Mouse (Mus musculus): Measurements from ENCODE around the gene Sec14l2.

DNA sequence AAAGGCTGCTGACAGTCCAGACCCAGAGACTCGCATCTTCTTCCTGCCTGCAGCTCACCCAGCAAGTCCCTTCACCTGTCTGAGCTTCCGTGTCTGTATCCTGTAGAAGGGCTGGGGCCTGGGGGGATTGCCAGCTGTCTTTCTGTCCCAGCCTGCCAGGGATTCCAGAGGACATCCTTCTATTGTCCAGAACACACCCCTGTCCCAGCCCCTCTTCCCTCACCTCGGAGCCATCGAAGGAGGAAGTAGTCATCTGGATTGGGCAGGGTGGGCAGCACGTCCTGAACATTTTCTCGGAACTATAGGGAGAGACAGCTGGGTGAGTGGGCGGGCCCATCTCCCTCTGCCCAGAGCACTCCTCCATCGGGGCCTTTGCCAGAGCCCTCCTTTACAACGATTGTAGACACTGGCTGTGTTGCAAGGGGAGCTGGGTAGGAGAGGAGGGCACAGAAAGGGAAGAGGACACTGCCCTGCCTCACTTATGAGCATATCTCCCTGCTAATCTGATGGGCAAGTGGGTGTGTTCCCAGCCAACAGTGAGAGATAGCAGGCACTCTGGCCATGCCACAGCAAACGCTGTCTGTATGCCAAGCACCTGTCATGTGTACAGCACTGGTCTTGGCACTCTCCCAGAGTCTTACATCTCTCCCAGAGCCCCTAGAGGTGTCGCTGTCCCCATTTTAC is 6.6 kb downstream of the Sec14l2 start:
- no peak for TF ChIP-seq CTCF (IDR thresholded peaks at IDR 0.05; ENCODE audit: control insufficient read depth, insufficient read depth, low read length)
- no peak for TF ChIP-seq POLR2A (IDR thresholded peaks at IDR 0.05; ENCODE audit: borderline replicate concordance, control insufficient read depth, low read depth, low read length)
